Mouse (Mus musculus) liver, embryonic 13.5 days (tissue): ENCODE measurements around the gene Mvd. TPM values are rescaled to one million over a fixed set of nuclear protein-coding genes. Genes with fewer than 3 reads are reported as not detected.

ENCODE experiments used
- ATAC-seq: fragments of 200-750 bp; cut with Nextera tagmentation; 2 replicates; pipeline ENCODE4 v1.8.0; 2017; ENCODE audit warnings: low read depth, mild to moderate bottlenecking, moderate number of reproducible peaks, moderate library complexity
- DNase-seq: peaks from one replicate; pipeline ENCODE4 v3.0.0; 2022
- H3K27ac ChIP-seq: fragments of 300-500 bp; sonication (generic); 2 replicates; pipeline ENCODE4 v1.5.1; 2015; ENCODE audit warnings: moderate library complexity, mild to moderate bottlenecking, inconsistent platforms
- H3K27me3 ChIP-seq: fragments of 300-500 bp; sonication (generic); 2 replicates; pipeline ENCODE4 v1.6.1; 2015; ENCODE audit warnings: mild to moderate bottlenecking, inconsistent platforms
- H3K36me3 ChIP-seq: fragments of 300-500 bp; sonication (generic); 2 replicates; pipeline ENCODE4 v1.6.1; 2015; ENCODE audit warnings: mild to moderate bottlenecking, inconsistent platforms
- H3K4me1 ChIP-seq: fragments of 300-500 bp; sonication (generic); replicated peaks from 2 replicates; pipeline ENCODE4 v1.6.1; 2015; ENCODE audit warnings: inconsistent platforms
- H3K4me2 ChIP-seq: fragments of 300-500 bp; sonication (generic); 2 replicates; pipeline ENCODE4 v1.6.1; 2015; ENCODE audit warnings: inconsistent platforms, mild to moderate bottlenecking, moderate library complexity
- H3K4me3 ChIP-seq: fragments of 300-500 bp; sonication (generic); replicated peaks from 2 replicates; pipeline ENCODE4 v1.5.1; 2015; ENCODE audit warnings: mild to moderate bottlenecking, inconsistent platforms
- H3K9ac ChIP-seq: fragments of 300-500 bp; sonication (generic); 2 replicates; pipeline ENCODE4 v1.6.1; 2015; ENCODE audit warnings: mild to moderate bottlenecking, inconsistent platforms
- H3K9me3 ChIP-seq: fragments of 300-500 bp; sonication (generic); replicated peaks from 2 replicates; pipeline ENCODE4 v1.6.1; 2016; ENCODE audit warnings: inconsistent platforms
- WGBS: fragments of 180-500 bp; shearing (Covaris S2); methylation state at CpG from one replicate; pipeline ENCODE4 v1.1.7; 2015; ENCODE audit not compliant: insufficient replicate concordance; 5-methylcytosine and 5-hydroxymethylcytosine counted together
- microRNA-seq: library from miRNA; unstranded; fragments of <30 nt; microRNA quantifications from one replicate; pipeline ENCODE4, GENCODE M21; 2016
- polyA plus RNA-seq: library from polyadenylated mRNA; unstranded; fragments of >200 nt; fragmentation: Nextera tagmentation; extraction: Ambion mirVana; gene quantifications from 2 replicates; pipeline ENCODE4 v1.2.1, GENCODE M21; 2015

The Mvd gene
- polyA plus RNA-seq, 1 experiment from 2014 or later = 23.7 TPM

- no peaks in the 10 kb centered on the region for H3K9me3 ChIP-seq
- H3K27me3 ChIP-seq = no peaks in the 10 kb centered on the region
- WGBS = 86% methylated on average over 3 of the region's 3 CpGs
- DNase-seq (no peak), ATAC-seq (no peak)
- no peak overlapping the region for H3K4me3 ChIP-seq
- H3K4me1 ChIP-seq = peaks cover 9% of the 10 kb centered on the region
- no peak overlapping the region for H3K27ac ChIP-seq
- H3K9ac ChIP-seq = no peak overlapping the region
- H3K4me2 ChIP-seq = no peak overlapping the region
- H3K36me3 ChIP-seq = peaks cover 97% of the 10 kb centered on the region
These were observed 53.9 kb downstream of the Mvd start for GRCm38 (mm10) chr8:122389357-122389756.

Small RNAs within 50 kb of the gene (microRNA-seq; reads per million reads assigned to microRNA genes)
- not detected for gene Gm24366

Other genes starting within 250 kb of the Mvd start
- gene Zfpm1, start 161.3 kb downstream of the Mvd start, polyA plus RNA-seq = 10.0 and 11.7 TPM in 2 replicates
- gene Trhr2, start 82.7 kb downstream of the Mvd start, polyA plus RNA-seq = not detected in 2 replicates
- 30.2 and 35.0 TPM in 2 replicates for gene Zc3h18, start 66.8 kb downstream of the Mvd start, polyA plus RNA-seq
- gene Il17c, start 21.4 kb downstream of the Mvd start, polyA plus RNA-seq = not detected in 2 replicates
- 133 and 153 TPM in 2 replicates for gene Cyba, start 10.5 kb downstream of the Mvd start, polyA plus RNA-seq
- gene Snai3, start 17.3 kb upstream of the Mvd start, polyA plus RNA-seq = 0.20 and 0.31 TPM in 2 replicates
- 12.2 and 13.7 TPM in 2 replicates for gene Rnf166, start 32.6 kb upstream of the Mvd start, polyA plus RNA-seq
- 26.7 and 29.3 TPM in 2 replicates for gene Ctu2, start 32.7 kb upstream of the Mvd start, polyA plus RNA-seq
- 13.9 and 14.2 TPM in 2 replicates for gene Piezo1, start 107.9 kb upstream of the Mvd start, polyA plus RNA-seq
- gene Cdt1, start 124.6 kb upstream of the Mvd start, polyA plus RNA-seq = 60.6 and 64.3 TPM in 2 replicates
- 198 and 218 TPM in 2 replicates for gene Aprt, start 133.5 kb upstream of the Mvd start, polyA plus RNA-seq
- 4.0 and 4.4 TPM in 2 replicates for gene Galns, start 168.0 kb upstream of the Mvd start, polyA plus RNA-seq
- gene Trappc2l, start 168.2 kb upstream of the Mvd start, polyA plus RNA-seq = 23.2 and 26.7 TPM in 2 replicates
- gene Pabpn1l, start 179.3 kb upstream of the Mvd start, polyA plus RNA-seq = not detected in 2 replicates